Mouse (Mus musculus) liver, adult 2 months (tissue): ENCODE data around the gene Lgals12.

Source experiments
- CTCF ChIP-seq: fragments of 200-500 bp; IDR thresholded peaks from 2 replicates; pipeline ENCODE4 v1.5.1; 2011; ENCODE audit warnings: low read depth, low read length, control low read depth
- POLR2A ChIP-seq: fragments of 200-500 bp; IDR thresholded peaks from 2 replicates; pipeline ENCODE4 v1.6.1; 2011; ENCODE audit warnings: low read length, control low read depth; ENCODE audit not compliant: insufficient read depth; ENCODE audit errors: extremely low read depth

DNA sequence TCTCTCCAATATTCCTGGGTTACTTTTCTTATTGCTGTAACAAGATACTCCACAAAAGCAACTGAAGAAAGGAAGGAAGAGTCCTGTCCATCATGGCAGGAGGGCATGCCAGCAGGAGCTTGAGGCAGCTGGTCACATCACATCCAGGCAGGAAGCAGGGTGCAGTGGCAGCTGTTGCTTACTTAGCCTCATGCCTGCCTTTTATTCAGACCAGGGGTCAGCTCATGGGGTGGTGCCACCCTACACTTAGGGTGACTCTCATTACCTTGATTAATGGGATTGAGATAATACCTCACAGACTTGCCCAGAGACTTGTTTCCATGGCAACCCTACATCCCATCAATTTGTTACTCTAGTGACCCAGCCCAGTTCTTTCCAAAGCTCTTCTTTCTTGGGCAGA lies 2.0 kb downstream of the Lgals12 start:
- no peak for TF ChIP-seq CTCF
- no peak for TF ChIP-seq POLR2A
